Mouse (Mus musculus) T-helper 2 cell (primary cell): ENCODE results near the gene Arhgap27.

Source experiments
- in situ Hi-C: fragments of 300-600 bp; cut with MboI, MseI; formaldehyde crosslinking; loops from one replicate; pipeline ENCODE4 v1.15.1; 2025; ENCODE audit warnings: high pct_unique_total_duplicates

Gene Arhgap27

DNA sequence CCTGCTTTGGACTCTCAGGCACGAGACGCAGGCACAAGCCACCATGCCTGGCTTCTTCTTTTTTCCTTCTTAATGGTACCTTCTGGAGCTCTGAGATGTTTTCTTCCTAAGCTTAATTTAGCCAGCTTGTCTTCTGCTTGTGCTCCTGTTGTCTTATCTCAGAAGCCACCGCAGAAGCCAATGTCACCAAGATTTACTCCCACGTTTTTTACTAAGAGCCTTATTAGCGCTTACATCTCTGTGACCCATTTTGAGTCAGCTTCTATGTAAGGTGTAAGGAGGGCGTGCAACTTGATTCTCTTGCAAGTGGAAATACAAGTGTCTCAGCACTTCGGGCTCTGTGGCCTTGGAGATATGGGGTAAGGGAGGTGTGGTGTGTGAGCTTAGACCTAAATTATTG is 18.0 kb upstream of the Arhgap27 start:
- in situ Hi-C loops = no loop called here

DNA sequence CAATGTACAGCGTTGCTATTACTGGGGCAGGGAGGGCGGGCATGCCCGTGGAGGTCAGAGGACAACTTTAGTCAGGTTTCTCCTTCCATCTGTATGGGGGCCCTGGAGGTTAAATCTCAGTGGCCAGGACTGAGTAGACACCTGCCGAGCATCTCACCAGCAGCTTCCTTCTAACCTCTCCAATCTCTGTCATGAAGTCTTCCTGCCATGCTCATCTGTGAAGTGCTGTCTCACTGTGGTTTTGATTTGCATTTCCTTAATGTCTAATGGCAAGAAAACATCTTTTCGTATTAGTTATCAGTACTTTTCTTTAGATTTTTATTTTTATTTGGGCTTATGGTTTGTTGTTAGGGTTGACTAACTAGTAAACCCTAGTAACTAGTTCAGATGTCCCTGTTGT is 17.0 kb upstream of the Arhgap27 start:
- in situ Hi-C loops = no loop called here

DNA sequence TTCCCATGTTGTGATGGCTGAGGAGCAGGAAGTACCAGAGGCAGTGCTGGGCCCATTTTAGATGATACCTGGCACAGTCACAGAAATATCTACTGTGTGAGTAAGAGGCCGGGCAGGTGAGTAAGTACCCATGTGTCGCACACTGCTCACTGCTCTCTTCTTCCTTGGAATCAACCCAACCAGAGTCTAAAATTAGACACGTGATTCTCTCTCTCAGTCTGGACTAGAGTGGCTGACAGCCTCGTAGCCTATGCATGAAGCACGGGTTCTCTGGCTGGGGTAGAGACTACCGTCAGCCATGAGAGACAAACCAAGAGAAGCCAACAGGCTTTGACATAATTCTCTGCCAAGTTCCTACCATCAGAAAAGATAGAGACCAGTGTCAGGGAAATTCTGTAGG is 14.8 kb upstream of the Arhgap27 start:
- in situ Hi-C loops = no loop called here

DNA sequence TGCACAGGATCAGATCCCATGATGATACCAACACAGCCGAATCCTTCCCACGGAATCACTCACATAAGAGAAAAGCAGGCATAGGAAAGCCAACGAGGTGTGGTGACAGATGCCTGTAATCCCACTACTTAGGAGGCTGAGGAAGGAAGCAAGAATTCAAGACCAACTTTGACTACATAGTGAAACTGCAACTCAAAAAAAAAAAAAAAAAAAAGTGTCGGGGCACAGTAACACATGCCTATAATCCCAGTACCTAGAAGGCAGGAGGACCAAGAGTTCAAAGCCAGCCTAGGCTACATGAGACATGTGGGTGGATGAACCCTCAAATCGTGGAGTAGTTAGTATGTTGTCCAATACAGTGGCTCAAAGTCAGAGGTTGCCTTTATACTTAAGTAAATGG is 12.3 kb upstream of the Arhgap27 start:
- in situ Hi-C loops = no loop called here

DNA sequence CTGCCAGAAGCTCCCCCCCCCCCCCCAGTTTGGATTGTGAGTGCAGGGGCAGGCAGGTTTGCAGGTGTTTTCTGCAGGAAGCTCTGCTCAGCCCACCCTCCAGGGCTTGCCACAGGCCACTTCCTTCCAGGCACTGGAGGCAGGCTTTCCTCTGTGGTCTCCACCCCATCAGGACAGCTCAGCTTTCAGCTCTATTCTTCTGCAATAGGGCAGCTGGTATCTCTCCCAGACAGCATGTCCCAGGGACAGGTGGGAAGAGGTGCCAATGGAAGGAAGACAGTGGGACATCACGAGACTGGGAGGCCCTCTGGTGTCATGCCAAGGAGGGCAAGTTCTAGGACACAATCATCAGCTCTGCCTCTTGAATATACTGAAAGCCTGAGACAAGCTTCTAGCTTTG is 11.8 kb upstream of the Arhgap27 start:
- in situ Hi-C loops = no loop called here

DNA sequence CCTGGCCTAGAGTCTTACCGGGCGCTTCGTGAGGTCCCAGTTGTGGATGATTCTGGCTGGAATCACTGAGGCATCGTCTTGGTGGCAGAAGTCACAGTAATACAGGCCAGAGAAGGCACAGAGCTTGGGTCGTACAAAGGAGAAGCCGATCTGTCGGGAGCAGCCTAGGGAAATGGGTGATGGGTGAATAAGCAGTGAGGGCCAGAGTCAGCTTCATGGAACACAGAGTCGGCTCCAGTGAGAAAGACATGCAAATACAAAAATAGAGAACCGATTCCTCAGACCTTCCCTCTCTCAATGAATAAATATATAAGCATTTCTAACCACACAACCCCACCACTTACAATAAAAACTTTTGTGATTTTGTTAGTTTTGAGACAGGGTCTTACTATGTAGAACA is 10.4 kb upstream of the Arhgap27 start:
- in situ Hi-C loops = loop anchor here (25.0 kb wide), 1 partner anchor 313 kb away; the partner anchor contains the start of gene Gosr2

DNA sequence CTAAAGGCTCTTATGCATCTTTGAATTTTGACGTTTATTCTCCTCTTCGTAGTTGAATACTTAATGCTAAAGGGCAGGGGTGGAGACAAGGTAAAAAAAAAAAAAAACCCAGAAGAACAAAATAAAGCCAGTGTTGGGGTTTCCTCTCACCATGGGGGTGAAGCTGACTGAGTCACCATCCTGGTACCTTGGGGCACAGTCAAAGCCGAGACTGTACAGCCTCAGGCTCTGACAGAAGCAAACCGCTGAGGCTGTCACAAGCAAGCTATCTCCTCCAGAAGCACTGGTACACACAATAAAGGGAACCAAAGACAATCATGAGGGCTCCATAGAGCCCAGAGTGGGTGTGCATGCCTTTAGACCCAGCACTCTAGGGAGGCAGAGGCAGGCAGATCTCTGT is 9.1 kb upstream of the Arhgap27 start:
- in situ Hi-C loops = loop anchor here (25.0 kb wide), 1 partner anchor 315 kb away; the partner anchor contains the start of gene Gosr2

DNA sequence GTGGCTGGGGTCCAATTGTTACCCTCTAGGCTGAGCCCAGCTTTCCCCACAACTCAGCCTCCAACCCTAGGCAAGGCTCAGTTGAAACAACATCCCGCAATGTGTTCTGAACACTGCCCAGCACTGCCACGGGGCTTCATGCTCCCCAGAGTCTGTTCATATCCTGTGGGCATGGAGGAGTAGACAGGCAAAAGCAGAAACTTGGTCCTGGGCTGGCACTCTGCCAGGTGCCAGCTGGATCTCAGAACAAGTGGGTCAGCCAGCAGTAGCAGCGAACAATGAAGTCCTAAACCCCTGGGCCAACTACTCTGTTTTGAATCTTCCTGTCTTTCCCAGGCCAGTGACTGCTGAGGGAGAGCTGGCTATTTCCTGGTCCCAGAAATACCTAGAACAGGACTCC is 8.6 kb upstream of the Arhgap27 start:
- in situ Hi-C loops = loop anchor here (25.0 kb wide), 1 partner anchor 315 kb away; the partner anchor contains the start of gene Gosr2

DNA sequence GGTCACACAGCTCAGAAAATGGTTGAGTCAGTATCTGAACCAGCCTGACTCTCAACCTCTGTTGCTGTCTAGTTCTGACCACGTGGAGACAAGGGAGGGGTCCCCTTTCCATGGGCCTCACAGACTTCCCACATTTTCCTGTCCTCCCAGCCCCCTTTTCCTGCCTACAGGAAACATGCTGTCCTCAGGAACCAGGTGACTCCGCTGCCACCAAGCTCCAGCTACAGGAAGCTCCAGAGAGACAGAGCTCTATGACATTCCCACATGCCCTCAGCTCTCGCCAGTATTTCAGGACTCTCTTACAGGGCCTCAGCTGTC is 7.7 kb upstream of the Arhgap27 start:
- in situ Hi-C loops = loop anchor here (25.0 kb wide), 1 partner anchor 316 kb away; the partner anchor contains the start of gene Gosr2

DNA sequence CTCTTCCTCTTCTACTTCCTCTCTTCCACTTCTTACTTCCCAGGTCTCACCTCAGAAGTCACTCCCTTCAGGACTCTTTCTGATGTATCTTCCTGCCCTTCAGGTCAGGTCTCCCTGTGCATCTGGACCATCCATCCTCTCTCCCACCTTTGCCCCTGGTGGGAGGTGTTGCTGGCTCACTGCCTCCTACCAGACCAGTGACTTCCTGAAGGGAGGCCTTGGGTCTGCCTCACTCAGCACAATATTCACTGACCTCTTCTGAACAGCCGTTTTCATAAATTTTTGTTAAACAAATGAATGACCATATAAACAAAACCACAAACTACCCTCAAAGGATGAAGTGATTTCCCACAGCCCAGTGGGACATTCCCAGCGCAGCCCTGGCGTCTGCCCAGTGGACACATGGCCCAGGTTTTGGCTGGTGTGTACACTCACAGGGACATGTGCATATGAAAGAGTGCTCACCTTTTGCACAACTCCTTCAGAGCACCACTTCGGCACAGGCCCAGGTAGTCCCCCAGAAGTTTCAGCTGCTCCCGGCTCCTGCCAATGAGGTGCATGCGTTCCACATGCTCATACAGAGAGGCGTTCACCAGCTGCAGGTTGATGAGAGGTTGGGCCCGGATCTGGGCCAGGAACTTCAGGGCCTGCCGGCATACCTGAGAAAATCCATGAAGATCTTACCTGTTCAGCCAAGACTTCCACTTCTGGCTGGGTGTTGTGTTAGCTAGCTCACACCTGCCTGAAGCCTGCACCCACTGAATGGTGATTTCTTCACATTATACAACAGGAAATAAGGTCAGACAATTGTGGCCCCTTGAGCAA is 7.1 kb upstream of the Arhgap27 start:
- in situ Hi-C loops = loop anchor here (25.0 kb wide), 1 partner anchor 317 kb away; the partner anchor contains the start of gene Gosr2

DNA sequence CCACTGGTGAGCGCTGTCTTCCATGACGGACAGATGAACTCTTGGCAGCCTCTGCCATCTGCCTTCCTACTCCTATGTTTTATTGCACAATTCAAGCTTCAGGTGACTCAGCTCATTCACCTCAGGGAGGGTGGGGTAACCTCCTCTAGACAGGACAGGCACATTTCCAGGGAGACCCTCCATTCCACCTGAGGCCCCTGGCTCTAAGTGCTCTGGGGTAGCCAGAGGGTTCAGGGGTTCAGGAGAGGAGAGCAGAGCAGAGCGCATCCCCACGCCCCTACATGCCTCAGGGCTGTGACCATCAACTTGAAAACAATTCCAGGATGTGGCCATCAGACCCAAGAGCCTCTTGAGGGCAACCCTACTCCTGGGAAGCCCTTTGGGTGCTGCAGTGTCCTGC is 2.0 kb upstream of the Arhgap27 start:
- in situ Hi-C loops = loop anchor here (25.0 kb wide), 1 partner anchor 322 kb away; the partner anchor contains the start of gene Gosr2

DNA sequence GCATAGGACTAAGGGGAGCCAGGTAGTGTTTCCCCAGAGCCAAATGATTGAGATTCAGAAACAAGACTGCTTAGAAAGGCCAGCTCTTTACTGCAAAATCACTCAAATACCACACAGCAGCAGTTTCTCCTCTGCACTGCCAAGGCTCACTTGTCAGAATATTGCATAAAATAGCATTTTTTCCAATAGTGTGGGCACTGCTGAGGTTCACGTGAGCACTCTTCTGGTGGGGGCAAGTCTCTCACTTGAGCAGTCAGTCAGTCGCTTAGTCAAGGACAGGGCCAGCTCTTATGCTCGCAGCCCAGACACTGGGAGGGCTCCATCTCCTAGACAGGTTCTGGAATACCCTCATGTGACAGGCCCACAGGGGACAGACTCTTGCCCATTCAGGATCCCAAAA is 1.5 kb upstream of the Arhgap27 start:
- in situ Hi-C loops = loop anchor here (25.0 kb wide), 1 partner anchor 322 kb away; the partner anchor contains the start of gene Gosr2

DNA sequence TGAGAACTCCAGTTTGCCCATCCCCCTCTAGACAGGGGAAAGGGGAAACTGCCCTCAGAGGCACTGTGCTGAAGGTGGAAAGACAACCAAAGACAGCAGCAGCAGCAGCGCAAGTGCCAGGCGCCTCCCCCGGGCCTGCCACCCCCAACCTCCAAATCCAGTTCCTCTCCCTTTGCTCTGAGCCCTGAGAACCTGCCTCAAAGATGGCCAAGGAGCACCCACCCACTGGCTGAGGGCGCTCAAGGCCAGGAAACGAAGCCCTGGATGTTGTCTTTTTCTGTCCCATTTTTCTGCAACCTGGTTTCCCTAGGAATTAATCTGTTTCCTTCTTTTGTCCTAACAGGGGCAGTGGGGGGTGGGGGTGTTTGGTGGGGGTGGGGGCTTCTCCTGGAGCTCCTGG is 843 bp upstream of the Arhgap27 start:
- in situ Hi-C loops = loop anchor here (25.0 kb wide), 1 partner anchor 323 kb away; the partner anchor contains the start of gene Gosr2

DNA sequence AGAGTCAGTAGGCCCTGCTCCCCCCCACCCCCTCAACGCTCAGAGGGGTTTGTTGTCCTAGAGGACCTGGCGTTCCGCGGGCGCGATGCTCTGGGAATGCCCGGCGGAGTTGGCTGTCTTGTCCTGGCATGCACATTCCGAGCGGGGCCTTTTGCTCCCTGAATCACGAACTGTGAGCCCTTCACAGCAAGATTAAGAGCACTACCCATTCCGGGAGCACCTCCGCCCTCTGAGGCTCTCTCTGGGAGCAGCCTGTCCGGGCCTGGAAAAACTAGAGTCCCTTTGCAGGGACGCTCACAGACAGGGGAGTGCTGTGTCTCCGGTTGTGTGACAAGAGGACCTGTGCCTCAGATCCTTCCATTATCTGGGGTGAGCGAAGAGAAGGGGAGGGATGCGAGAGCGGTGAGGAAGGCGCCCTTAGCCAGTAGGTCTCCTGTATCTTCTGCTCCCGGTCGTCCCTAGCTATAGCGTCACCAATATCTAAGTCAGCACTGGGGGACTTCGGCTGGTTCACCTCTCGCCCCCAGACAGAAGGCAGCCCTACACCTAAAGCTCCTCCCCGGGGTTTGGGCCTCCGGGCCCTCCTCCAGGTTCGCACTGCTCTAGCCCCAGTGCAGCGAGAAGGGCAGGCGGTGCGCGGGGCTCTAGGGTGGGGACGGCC is 841 bp downstream of the Arhgap27 start:
- in situ Hi-C loops = loop anchor here (25.0 kb wide), 1 partner anchor 325 kb away; the partner anchor contains the start of gene Gosr2

DNA sequence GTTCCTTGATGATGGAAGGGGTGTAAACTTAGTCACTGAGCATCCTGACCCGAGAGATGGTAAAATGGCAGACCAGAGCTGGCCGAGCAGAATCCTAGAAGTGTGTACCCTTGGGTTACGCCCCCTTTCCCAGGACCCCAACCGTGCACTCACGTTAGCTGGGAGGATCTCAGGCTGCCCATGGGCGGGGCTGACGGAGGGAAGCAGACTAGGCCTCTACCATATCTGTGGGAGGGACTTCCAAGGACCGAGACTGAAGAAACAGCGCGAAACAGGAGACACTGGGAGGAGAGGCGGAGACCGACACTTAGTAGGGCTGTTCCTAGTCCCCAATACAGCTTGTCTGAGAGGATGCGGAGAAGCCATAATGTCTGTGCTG is 1.4 kb downstream of the Arhgap27 start:
- in situ Hi-C loops = loop anchor here (25.0 kb wide), 1 partner anchor 325 kb away; the partner anchor contains the start of gene Gosr2

DNA sequence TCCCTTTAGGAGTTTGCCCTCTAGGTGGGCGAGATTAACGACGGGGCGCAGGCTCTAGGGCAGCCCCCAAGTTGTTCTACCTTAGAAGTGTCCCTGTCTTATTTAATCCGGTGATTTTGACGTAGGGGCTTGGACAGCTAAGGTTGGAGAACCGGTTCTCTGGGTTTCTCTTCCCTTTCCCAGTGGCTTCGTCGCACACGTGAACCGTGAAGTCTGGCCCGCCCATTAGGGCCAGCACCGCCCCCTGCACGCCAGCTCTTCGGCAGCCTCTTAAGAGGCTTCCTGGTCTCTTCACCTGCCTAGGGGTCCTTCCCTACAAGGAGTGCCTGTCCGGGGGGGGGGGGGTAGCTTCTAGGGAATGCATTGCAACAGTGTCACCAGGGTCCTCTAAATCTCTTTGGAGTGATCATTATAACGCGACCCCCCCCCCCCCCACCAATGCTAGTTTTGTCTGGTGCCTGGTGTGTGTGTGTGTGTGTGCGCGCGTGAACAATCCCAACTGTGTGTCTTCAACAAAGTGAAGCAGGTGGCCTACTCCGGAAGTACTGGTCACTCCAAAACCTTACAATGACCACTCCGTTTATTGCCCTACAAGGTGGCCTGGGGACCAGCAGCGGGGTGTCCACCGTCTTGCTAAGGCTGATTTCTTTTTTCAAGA is 2.0 kb downstream of the Arhgap27 start:
- in situ Hi-C loops = loop anchor here (25.0 kb wide), 1 partner anchor 326 kb away; the partner anchor contains the start of gene Gosr2

DNA sequence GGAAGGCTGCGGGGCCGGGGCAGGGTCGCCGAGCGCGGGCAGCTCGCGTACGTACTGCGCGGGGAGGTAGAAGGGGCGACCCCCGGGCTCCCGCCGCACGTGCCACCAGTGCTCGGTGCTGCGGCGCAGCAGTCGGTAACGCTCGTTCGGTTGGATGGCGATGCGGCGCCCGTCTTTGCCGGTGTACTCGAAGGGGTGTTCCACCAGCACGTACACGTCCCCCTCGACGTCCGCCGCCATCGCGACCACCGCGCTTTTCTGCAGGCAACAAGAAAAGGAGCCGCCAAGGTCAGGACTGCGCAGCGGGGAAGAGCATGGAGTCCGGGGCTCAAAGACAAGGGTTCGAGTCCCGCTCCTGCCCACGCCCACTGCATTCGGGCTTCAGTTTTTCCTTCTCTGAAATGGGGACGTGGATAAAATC is 2.8 kb downstream of the Arhgap27 start:
- in situ Hi-C loops = loop anchor here (25.0 kb wide), 1 partner anchor 327 kb away; the partner anchor contains the start of gene Gosr2

DNA sequence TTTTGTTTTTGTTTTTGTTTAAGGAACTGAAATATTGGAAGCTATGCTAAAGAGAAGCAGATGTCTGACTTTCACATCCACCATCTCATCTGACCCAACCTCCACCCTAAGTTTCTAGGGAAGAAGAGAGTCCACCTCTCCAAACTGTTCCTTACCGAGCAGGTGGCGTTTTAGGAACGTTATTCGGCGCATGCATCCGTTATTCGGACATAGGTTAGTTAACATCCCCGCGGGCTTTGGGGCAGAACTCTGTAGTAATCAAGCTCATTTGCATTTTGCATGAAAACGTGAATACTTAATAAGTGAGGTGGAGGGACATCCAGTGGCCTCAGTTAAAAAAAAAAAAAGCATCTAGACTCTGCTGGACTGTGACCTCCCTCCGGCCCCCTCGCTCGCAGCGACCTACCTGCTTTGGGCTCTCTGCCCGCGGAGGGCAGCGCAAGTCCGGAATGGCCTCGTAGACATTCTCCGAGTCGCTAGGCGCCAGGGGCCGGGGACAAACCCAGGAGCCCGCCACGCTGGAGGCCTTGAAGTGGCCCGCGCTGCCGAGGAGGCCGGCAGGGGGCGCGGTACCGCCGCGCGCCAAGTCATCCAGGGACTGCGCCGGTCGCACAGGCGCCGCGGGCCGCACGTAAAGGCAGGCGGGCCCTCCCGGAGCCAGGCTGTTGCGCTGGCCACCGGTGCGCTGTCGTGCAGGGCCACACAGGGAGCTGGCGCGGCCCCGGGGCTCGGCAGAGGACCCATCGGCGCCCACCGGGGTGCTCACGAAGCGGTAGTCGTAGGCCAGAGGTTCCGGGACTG is 3.5 kb downstream of the Arhgap27 start:
- in situ Hi-C loops = loop anchor here (25.0 kb wide), 1 partner anchor 327 kb away; the partner anchor contains the start of gene Gosr2

DNA sequence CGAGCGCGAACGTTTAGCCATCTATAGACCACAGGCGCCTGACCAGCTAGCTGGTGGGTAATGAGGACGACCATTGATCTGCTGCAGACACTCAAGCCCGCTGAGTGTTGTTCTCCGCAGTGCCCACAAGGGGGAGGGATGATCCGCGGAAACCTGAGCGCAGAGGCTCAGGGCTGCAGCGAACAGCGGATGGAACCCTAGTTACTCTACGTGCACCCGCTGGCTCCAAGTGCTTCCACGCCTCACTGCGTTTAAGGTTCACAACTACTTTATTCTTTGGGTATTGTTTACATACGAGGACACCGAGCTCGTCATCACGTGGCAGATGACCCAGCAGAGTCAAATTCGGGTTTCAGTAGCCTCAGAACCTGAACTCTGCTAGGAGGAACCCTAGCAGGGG is 4.4 kb downstream of the Arhgap27 start:
- in situ Hi-C loops = loop anchor here (25.0 kb wide), 1 partner anchor 328 kb away; the partner anchor contains the start of gene Gosr2

DNA sequence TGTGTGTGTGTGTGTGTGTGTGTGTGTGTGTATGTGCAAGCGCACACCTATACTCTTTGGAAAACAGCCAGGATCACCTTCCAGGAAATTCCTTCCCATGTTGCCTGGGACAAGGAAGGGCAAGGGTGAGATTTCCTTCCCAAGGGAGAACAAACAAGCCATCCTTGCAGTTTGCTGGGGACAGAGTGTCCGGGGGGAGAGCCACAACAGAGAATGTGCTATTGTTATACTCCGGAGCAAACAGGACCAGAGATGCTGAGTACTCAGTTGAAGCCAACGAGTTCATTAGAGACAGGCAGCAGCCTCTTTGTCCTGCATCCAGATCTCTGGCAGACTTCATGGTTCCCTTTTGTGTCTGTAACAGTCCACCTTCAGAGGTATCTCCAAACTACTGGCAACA is 5.2 kb downstream of the Arhgap27 start:
- in situ Hi-C loops = loop anchor here (25.0 kb wide), 1 partner anchor 329 kb away; the partner anchor contains the start of gene Gosr2

DNA sequence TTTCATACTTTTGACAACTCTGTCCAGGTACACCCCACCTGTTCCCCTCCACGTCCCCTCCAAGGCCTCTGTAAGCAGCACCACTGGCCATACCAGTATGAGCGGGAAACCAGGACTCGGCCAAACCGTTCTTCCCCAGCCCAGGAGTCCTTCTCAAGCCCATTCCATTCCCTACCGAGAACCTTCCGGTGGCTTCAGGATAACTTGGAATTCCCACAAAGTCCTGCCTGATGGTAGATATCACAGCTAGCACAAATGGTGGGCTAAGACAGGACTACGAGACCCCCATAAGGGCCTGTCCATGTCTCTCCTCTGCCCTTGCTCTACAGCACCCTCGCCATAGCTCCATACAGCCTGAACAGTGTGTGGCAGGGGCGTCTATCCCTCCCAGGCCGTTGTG is 5.8 kb downstream of the Arhgap27 start:
- in situ Hi-C loops = loop anchor here (25.0 kb wide), 1 partner anchor 330 kb away; the partner anchor contains the start of gene Gosr2
